Mouse (Mus musculus): ENCODE results near the gene Lmntd2. TPM values are rescaled to one million over a fixed set of nuclear protein-coding genes. Genes with fewer than 3 reads are reported as not detected.
"Not testable (repeated sequence)": the region's sequence is repeated elsewhere in the genome, so short reads cannot be mapped to it uniquely, and the experiment has no call there.

Gene Lmntd2
- polyA plus RNA-seq (2011; ENCODE audit: insufficient read depth, insufficient read length, low read depth, missing spikeins), result 5.9 and 6.6 TPM in 2 replicates

DNA sequence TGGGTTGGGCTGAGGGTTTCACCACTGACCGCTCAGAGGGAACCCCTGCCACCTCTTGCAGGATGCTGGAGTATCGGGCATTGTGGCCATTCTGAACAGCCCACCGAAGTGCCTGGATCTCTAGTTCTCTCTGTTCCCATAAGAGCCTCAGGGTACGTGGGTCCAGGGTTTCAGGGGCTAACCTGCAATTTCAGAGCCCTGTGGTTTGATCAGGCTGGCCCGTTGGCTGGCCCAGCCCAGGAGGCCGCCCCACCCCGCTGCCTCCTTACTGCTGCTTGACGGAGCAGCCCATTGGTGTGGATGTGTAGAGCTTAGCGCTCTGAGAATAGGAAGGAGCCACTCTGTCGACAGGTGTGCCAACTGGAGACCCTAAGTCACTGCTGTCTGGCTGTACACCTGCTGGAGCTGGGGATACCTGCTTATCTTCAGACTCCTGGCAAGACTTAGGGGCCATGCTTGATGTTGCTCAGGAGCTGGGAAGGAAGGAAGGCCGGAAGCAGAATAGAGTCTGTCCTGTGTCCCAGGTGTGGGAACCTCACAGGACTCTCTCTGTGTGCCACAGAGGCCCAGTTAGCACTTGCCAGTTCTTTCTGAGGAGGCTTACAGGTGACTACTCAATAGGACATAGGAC is at the start of gene Lmntd2:
Gene Lmntd2 (minus strand): TSS at position 476 of the 631 bp plus-strand sequence.
- H3K9ac ChIP-seq (ENCODE audit: low read depth, poor library complexity, severe bottlenecking), result peak within 1 kb of the TSS; percentile 28
- H3K27me3 ChIP-seq (ENCODE audit: control insufficient read depth, insufficient read depth, low read length, poor library complexity, severe bottlenecking), result no peaks in the 10 kb centered on the region
- TF ChIP-seq CTCF (IDR thresholded peaks at IDR 0.05; ENCODE audit: low read depth, low read length), result no peak
- no peak for TF ChIP-seq EP300 (IDR thresholded peaks at IDR 0.05; ENCODE audit: insufficient read depth, low read depth, low read length)
- TF ChIP-seq POLR2A (IDR thresholded peaks at IDR 0.05; ENCODE audit: insufficient read depth, low read length), result no peak
- H3K4me3 ChIP-seq (ENCODE audit: low read depth, low read length), result peak within 1 kb of the TSS; percentile 60
- H3K4me1 ChIP-seq (ENCODE audit: control insufficient read depth, insufficient read depth, low read length), result peaks cover 7% of the 10 kb centered on the region
- peak within 1 kb of the TSS; percentile 86 for H3K27ac ChIP-seq (ENCODE audit: insufficient read depth, low read length)
- H3K36me3 ChIP-seq (ENCODE audit: control insufficient read depth, insufficient read depth, low read length, poor library complexity, severe bottlenecking), result 0 out of 2 replicates have a peak, but pooled peaks cover 3% of the 10 kb centered on the region
- H3K9me3 ChIP-seq (replicated peaks; ENCODE audit: control insufficient read depth, insufficient read depth, low read length, poor library complexity, severe bottlenecking), result no peaks in the 10 kb centered on the region

GRCm38 (mm10) chr7:141263640-141264039 is 49.8 kb upstream of the Lmntd2 start:
- Histone ChIP-seq H3K4me1 (ENCODE audit: control insufficient read depth, insufficient read depth, low read length) (no peaks in the 10 kb centered on the region), H3K9me3 (replicated peaks; ENCODE audit: control insufficient read depth, insufficient read depth, low read length, poor library complexity, severe bottlenecking) (no peaks in the 10 kb centered on the region), H3K27ac (ENCODE audit: insufficient read depth, low read length) (no peak overlapping the region), H3K9ac (ENCODE audit: low read depth, poor library complexity, severe bottlenecking) (no peak overlapping the region), H3K27me3 (ENCODE audit: control insufficient read depth, insufficient read depth, low read length, poor library complexity, severe bottlenecking) (no peaks in the 10 kb centered on the region), H3K4me3 (ENCODE audit: low read depth, low read length) (no peak overlapping the region), H3K36me3 (ENCODE audit: control insufficient read depth, insufficient read depth, low read length, poor library complexity, severe bottlenecking) (peaks cover 35% of the 10 kb centered on the region)
- TF ChIP-seq POLR2A (IDR thresholded peaks at IDR 0.05; ENCODE audit: insufficient read depth, low read length), result no peak
- TF ChIP-seq EP300 (IDR thresholded peaks at IDR 0.05; ENCODE audit: insufficient read depth, low read depth, low read length), result no peak

DNA sequence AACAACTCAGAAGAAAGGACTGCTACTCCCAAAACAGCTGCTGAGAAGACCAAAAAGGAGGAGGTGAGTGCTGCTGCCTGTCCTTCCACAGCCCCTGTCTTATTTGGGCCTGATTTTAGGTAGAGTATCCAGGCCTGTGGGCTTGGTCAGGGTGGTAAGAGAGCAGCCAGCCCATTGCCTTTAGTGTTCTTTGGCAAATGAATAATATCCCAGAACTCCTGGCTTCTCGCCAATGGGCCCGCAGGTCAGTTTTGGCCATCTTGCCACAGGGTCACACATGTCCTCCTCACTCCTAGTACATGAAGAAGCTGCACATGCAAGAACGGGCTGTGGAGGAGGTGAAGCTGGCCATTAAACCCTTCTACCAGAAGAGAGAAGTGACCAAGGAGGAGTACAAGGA is 47.6 kb upstream of the Lmntd2 start:
- Histone ChIP-seq H3K9me3 (replicated peaks; ENCODE audit: control insufficient read depth, insufficient read depth, low read length, poor library complexity, severe bottlenecking) (no peaks in the 10 kb centered on the region), H3K9ac (ENCODE audit: low read depth, poor library complexity, severe bottlenecking) (no peak overlapping the region), H3K4me1 (ENCODE audit: control insufficient read depth, insufficient read depth, low read length) (no peaks in the 10 kb centered on the region), H3K36me3 (ENCODE audit: control insufficient read depth, insufficient read depth, low read length, poor library complexity, severe bottlenecking) (peaks cover 56% of the 10 kb centered on the region), H3K27me3 (ENCODE audit: control insufficient read depth, insufficient read depth, low read length, poor library complexity, severe bottlenecking) (no peaks in the 10 kb centered on the region), H3K4me3 (ENCODE audit: low read depth, low read length) (no peak overlapping the region), H3K27ac (ENCODE audit: insufficient read depth, low read length) (no peak overlapping the region)
- TF ChIP-seq EP300 (IDR thresholded peaks at IDR 0.05; ENCODE audit: insufficient read depth, low read depth, low read length) (no peak), CTCF (IDR thresholded peaks at IDR 0.05; ENCODE audit: low read depth, low read length) (no peak), POLR2A (IDR thresholded peaks at IDR 0.05; ENCODE audit: insufficient read depth, low read length) (no peak)

DNA sequence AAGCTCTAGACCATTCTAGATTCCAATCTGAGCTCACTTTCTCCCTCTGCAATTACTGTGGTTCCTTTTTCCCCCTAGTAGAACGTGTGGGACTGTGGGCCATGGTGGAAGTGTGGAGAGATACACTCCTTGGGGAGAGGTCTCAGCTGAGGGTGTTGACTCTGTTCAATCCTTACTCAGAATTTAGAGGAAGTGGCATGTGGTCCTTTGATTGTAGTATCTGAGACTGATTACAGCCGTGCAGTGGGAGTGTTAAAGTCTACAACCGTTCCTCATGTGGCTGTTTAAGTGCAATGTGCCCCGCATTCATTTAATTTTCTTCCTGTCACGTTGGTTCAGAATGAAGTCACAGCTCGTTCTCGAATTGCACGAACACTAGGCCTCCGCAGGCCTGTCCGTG is 42.3 kb upstream of the Lmntd2 start:
- no peak overlapping the region for H3K27ac ChIP-seq (ENCODE audit: insufficient read depth, low read length)
- TF ChIP-seq EP300 (IDR thresholded peaks at IDR 0.05; ENCODE audit: insufficient read depth, low read depth, low read length), result no peak
- no peak for TF ChIP-seq POLR2A (IDR thresholded peaks at IDR 0.05; ENCODE audit: insufficient read depth, low read length)
- TF ChIP-seq CTCF (IDR thresholded peaks at IDR 0.05; ENCODE audit: low read depth, low read length), result no peak
- H3K4me3 ChIP-seq (ENCODE audit: low read depth, low read length), result no peak overlapping the region
- peaks cover 83% of the 10 kb centered on the region for H3K36me3 ChIP-seq (ENCODE audit: control insufficient read depth, insufficient read depth, low read length, poor library complexity, severe bottlenecking)
- no peaks in the 10 kb centered on the region for H3K9me3 ChIP-seq (replicated peaks; ENCODE audit: control insufficient read depth, insufficient read depth, low read length, poor library complexity, severe bottlenecking)
- no peak overlapping the region for H3K9ac ChIP-seq (ENCODE audit: low read depth, poor library complexity, severe bottlenecking)
- H3K27me3 ChIP-seq (ENCODE audit: control insufficient read depth, insufficient read depth, low read length, poor library complexity, severe bottlenecking), result no peaks in the 10 kb centered on the region
- no peaks in the 10 kb centered on the region for H3K4me1 ChIP-seq (ENCODE audit: control insufficient read depth, insufficient read depth, low read length)

GRCm38 (mm10) chr7:141250486-141250885 is 36.6 kb upstream of the Lmntd2 start:
- not testable (repeated sequence) for H3K4me3 ChIP-seq (ENCODE audit: low read depth, low read length); H3K9ac ChIP-seq (ENCODE audit: low read depth, poor library complexity, severe bottlenecking); H3K27ac ChIP-seq (ENCODE audit: insufficient read depth, low read length); H3K9me3 ChIP-seq (replicated peaks; ENCODE audit: control insufficient read depth, insufficient read depth, low read length, poor library complexity, severe bottlenecking); H3K27me3 ChIP-seq (ENCODE audit: control insufficient read depth, insufficient read depth, low read length, poor library complexity, severe bottlenecking); H3K4me1 ChIP-seq (ENCODE audit: control insufficient read depth, insufficient read depth, low read length)
- peaks cover 85% of the 10 kb centered on the region for H3K36me3 ChIP-seq (ENCODE audit: control insufficient read depth, insufficient read depth, low read length, poor library complexity, severe bottlenecking)

- H3K9ac ChIP-seq (ENCODE audit: low read depth, poor library complexity, severe bottlenecking), result no peak overlapping the region
- H3K4me3 ChIP-seq (ENCODE audit: low read depth, low read length), result no peak overlapping the region
- peaks cover 42% of the 10 kb centered on the region for H3K36me3 ChIP-seq (ENCODE audit: control insufficient read depth, insufficient read depth, low read length, poor library complexity, severe bottlenecking)
- H3K4me1 ChIP-seq (ENCODE audit: control insufficient read depth, insufficient read depth, low read length), result no peaks in the 10 kb centered on the region
- H3K27ac ChIP-seq (ENCODE audit: insufficient read depth, low read length), result no peak overlapping the region
- TF ChIP-seq EP300 (IDR thresholded peaks at IDR 0.05; ENCODE audit: insufficient read depth, low read depth, low read length) (no peak), CTCF (IDR thresholded peaks at IDR 0.05; ENCODE audit: low read depth, low read length) (no peak), POLR2A (IDR thresholded peaks at IDR 0.05; ENCODE audit: insufficient read depth, low read length) (no peak)
- no peaks in the 10 kb centered on the region for H3K27me3 ChIP-seq (ENCODE audit: control insufficient read depth, insufficient read depth, low read length, poor library complexity, severe bottlenecking)
- no peaks in the 10 kb centered on the region for H3K9me3 ChIP-seq (replicated peaks; ENCODE audit: control insufficient read depth, insufficient read depth, low read length, poor library complexity, severe bottlenecking)
Measured at GRCm38 (mm10) chr7:141231551-141231950, 17.7 kb upstream of the Lmntd2 start.
